Mouse (Mus musculus): ENCODE data around the gene Jarid2. TPM values are rescaled to one million over a fixed set of nuclear protein-coding genes. Genes with fewer than 3 reads are reported as not detected.
A peak's percentile ranks its signal among the peaks of the same experiment; 100 is the strongest.

Jarid2 gene
- polyA plus RNA-seq, 1 experiment from 2014 or later, result 26.5 TPM

- WGBS, result 0% methylated on average over 7 of the region's 7 CpGs
- H3K27me3 ChIP-seq (ENCODE audit: control insufficient read depth, insufficient read depth, low read length), result no peaks in the 10 kb centered on the region
- H3K9ac ChIP-seq (replicated peaks; ENCODE audit: low read depth, low read length), result peak overlapping the region; percentile 77
- H3K27ac ChIP-seq (ENCODE audit: low read length), result peak overlapping the region; percentile 85; the same call in 1 of the 2 replicates
- no peak for ATAC-seq (ENCODE audit: insufficient number of reproducible peaks, insufficient read depth, low FRiP score, low read depth)
- peaks cover 21% of the 10 kb centered on the region for H3K4me1 ChIP-seq (ENCODE audit: control insufficient read depth, insufficient read depth, low read length)
- H3K9me3 ChIP-seq (ENCODE audit: control insufficient read depth, low read depth, low read length), result no peaks in the 10 kb centered on the region
- peak overlapping the region; percentile 70 for H3K4me3 ChIP-seq (ENCODE audit: low read depth, low read length)
- peak overlapping the region; percentile 85 for H3K4me2 ChIP-seq (replicated peaks; ENCODE audit: low read depth, low read length)
- no peaks in the 10 kb centered on the region for H3K36me3 ChIP-seq (ENCODE audit: control insufficient read depth, insufficient read depth, low read length)
These were observed 3.2 kb downstream of the Jarid2 start for GRCm38 (mm10) chr13:44732442-44732974.

DNA sequence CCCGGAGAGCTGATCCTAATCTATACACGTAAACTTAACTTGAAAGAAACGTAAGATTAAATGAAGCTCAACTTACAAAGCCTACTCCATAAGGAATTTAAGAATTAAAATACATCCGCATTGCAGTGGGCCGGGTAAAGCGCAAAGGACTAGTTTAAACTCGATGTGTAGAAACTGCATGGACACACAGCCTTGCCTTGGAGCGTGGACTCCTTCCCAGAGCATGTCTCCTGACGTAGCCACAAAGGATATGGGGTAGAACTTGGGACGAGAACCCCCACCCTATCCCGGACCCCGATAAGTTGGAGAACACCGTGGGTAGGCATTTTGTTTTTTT lies 3.7 kb downstream of the Jarid2 start:
- peak overlapping the region; percentile 85 for H3K4me2 ChIP-seq (replicated peaks; ENCODE audit: low read depth, low read length)
- peaks cover 21% of the 10 kb centered on the region for H3K4me1 ChIP-seq (ENCODE audit: control insufficient read depth, insufficient read depth, low read length)
- under 1% methylated on average over 13 of the region's 13 CpGs for WGBS
- no peaks in the 10 kb centered on the region for H3K36me3 ChIP-seq (ENCODE audit: control insufficient read depth, insufficient read depth, low read length)
- no peak for ATAC-seq (ENCODE audit: insufficient number of reproducible peaks, insufficient read depth, low FRiP score, low read depth)
- peak overlapping the region; percentile 77 for H3K9ac ChIP-seq (replicated peaks; ENCODE audit: low read depth, low read length)
- H3K4me3 ChIP-seq (ENCODE audit: low read depth, low read length), result peak overlapping the region; percentile 70
- no peaks in the 10 kb centered on the region for H3K9me3 ChIP-seq (ENCODE audit: control insufficient read depth, low read depth, low read length)
- H3K27ac ChIP-seq (ENCODE audit: low read length), result peak overlapping the region; percentile 85
- H3K27me3 ChIP-seq (ENCODE audit: control insufficient read depth, insufficient read depth, low read length), result no peaks in the 10 kb centered on the region

DNA sequence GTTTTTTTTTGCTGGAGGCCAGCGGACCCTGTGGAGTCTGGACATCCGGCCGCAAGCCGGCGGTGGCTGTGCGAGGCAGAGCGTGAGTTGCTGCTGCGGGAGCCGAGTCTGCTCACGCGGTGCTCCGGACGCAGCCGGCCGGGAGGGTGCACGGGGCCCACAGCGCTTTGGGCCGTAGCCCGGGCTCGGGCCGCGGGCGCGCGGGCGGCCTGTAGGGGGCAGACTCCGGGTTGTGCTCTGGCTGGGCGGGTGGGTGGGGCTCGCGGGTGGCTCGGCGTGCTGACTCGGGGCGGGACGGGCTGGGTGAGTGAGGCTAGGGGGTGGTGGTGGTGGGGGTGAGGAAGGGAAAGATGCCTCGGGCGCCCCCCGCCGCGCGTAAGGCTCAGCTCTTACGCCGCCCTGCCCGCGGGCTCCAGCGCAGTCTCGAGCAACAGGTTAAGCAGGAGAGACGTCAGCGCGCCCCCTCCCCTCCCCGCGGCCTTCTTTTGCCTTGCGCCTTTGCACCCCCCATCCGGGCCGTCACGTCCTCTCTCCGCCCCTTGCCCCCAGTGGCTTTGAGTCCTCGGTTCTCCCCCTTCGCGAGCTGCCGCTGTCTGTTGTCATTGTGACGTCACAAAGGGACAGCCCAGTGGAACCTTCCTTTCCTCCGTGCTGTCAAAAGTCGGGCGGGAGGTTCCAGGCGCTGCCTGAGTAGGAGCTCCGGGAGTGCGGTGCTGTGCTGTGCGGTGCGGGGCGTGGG lies 4.3 kb downstream of the Jarid2 start:
- H3K4me3 ChIP-seq (ENCODE audit: low read depth, low read length), result peak overlapping the region; percentile 70

GRCm38 (mm10) chr13:44734441-44734840 lies 5.2 kb downstream of the Jarid2 start:
- Histone ChIP-seq H3K4me3 (ENCODE audit: low read depth, low read length) (peak overlapping the region; percentile 70), H3K4me2 (replicated peaks; ENCODE audit: low read depth, low read length) (peak overlapping the region; percentile 85), H3K9ac (replicated peaks; ENCODE audit: low read depth, low read length) (no peak overlapping the region), H3K36me3 (ENCODE audit: control insufficient read depth, insufficient read depth, low read length) (no peaks in the 10 kb centered on the region), H3K4me1 (ENCODE audit: control insufficient read depth, insufficient read depth, low read length) (peaks cover 21% of the 10 kb centered on the region), H3K27ac (ENCODE audit: low read length) (no peak overlapping the region), H3K27me3 (ENCODE audit: control insufficient read depth, insufficient read depth, low read length) (no peaks in the 10 kb centered on the region), H3K9me3 (ENCODE audit: control insufficient read depth, low read depth, low read length) (no peaks in the 10 kb centered on the region)
- 65% methylated on average over 5 of the region's 5 CpGs for WGBS
- no peak for ATAC-seq (ENCODE audit: insufficient number of reproducible peaks, insufficient read depth, low FRiP score, low read depth)

More for the DNA sequence above, 4.3 kb downstream of the Jarid2 start:
- Histone ChIP-seq H3K4me2 (replicated peaks; ENCODE audit: low read depth, low read length) (peak overlapping the region; percentile 85), H3K9ac (replicated peaks; ENCODE audit: low read depth, low read length) (peak overlapping the region; percentile 77), H3K27me3 (ENCODE audit: control insufficient read depth, insufficient read depth, low read length) (no peaks in the 10 kb centered on the region), H3K36me3 (ENCODE audit: control insufficient read depth, insufficient read depth, low read length) (no peaks in the 10 kb centered on the region), H3K27ac (ENCODE audit: low read length) (peak overlapping the region; percentile 85), H3K9me3 (ENCODE audit: control insufficient read depth, low read depth, low read length) (no peaks in the 10 kb centered on the region), H3K4me1 (ENCODE audit: control insufficient read depth, insufficient read depth, low read length) (peaks cover 21% of the 10 kb centered on the region)
- peak; percentile 35 for ATAC-seq (ENCODE audit: insufficient number of reproducible peaks, insufficient read depth, low FRiP score, low read depth)
- 1% methylated on average over 58 of the region's 71 CpGs for WGBS

DNA sequence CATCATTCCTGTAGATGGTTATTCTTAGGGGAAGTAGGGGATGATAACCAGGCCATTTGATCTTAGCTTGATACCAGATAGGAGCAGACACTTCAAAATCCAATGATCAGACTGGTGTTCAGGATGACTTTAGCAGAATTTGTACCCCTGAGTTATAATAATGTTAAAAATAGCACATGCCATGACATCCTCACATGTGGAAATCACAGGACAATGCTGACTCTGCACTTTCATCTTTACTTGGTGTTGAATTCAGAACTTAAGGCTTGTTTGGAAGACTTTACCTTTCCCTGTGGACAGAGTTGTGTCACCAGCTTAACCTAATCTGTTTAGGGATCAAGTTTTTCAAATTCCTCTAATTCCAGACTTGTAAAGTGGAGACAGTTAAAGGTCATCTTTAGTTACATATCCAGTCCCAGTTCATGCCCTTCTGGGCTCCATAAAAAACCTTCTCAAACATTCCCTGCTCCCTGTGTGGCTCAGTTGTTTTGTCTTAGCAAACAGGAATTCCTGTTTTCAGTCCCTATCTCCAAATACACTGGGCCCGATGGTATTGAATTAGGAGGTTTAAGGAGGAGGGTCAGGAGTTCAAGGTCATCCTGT lies 5.9 kb downstream of the Jarid2 start:
- WGBS, result 24% methylated on average over 1 of the region's 1 CpGs
- no peak overlapping the region for H3K4me3 ChIP-seq (ENCODE audit: low read depth, low read length)
- no peaks in the 10 kb centered on the region for H3K36me3 ChIP-seq (ENCODE audit: control insufficient read depth, insufficient read depth, low read length)
- ATAC-seq (ENCODE audit: insufficient number of reproducible peaks, insufficient read depth, low FRiP score, low read depth), result no peak
- H3K4me2 ChIP-seq (replicated peaks; ENCODE audit: low read depth, low read length), result peak overlapping the region; percentile 85; the same call in 1 of the 2 replicates
- H3K9me3 ChIP-seq (ENCODE audit: control insufficient read depth, low read depth, low read length), result no peaks in the 10 kb centered on the region
- no peak overlapping the region for H3K9ac ChIP-seq (replicated peaks; ENCODE audit: low read depth, low read length)
- no peaks in the 10 kb centered on the region for H3K27me3 ChIP-seq (ENCODE audit: control insufficient read depth, insufficient read depth, low read length)
- H3K4me1 ChIP-seq (ENCODE audit: control insufficient read depth, insufficient read depth, low read length), result peaks cover 21% of the 10 kb centered on the region
- H3K27ac ChIP-seq (ENCODE audit: low read length), result no peak overlapping the region

DNA sequence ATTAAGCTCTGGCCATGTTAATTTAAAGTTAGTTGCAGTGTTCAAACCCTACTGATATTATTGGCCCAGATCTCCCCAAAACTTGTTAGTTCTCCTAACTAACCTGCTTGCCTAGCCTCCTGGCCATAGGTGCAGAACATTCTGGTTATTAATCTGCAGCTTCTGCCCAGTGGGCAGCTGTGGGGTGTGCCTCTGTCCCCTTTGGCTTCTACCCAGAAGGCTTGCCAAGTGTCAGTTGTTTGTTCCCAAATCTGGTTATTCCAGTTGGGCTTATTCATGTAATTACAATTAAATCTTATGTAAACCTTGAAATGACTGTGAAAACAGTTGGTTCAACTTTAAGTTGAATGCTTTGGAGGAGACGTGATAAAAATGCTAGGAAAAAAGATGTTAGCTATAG lies 8.0 kb downstream of the Jarid2 start:
- 0 out of 2 replicates have a peak overlapping the region, but pooled peaks have one; percentile 15 for H3K27ac ChIP-seq (ENCODE audit: low read length)
- H3K36me3 ChIP-seq (ENCODE audit: control insufficient read depth, insufficient read depth, low read length), result no peaks in the 10 kb centered on the region
- H3K9ac ChIP-seq (replicated peaks; ENCODE audit: low read depth, low read length), result no peak overlapping the region
- no peak overlapping the region for H3K4me3 ChIP-seq (ENCODE audit: low read depth, low read length)
- H3K4me2 ChIP-seq (replicated peaks; ENCODE audit: low read depth, low read length), result no peak overlapping the region
- no peaks in the 10 kb centered on the region for H3K9me3 ChIP-seq (ENCODE audit: control insufficient read depth, low read depth, low read length)
- peaks cover 21% of the 10 kb centered on the region for H3K4me1 ChIP-seq (ENCODE audit: control insufficient read depth, insufficient read depth, low read length)
- 69% methylated on average over 1 of the region's 1 CpGs for WGBS
- ATAC-seq (ENCODE audit: insufficient number of reproducible peaks, insufficient read depth, low FRiP score, low read depth), result no peak
- H3K27me3 ChIP-seq (ENCODE audit: control insufficient read depth, insufficient read depth, low read length), result no peaks in the 10 kb centered on the region

DNA sequence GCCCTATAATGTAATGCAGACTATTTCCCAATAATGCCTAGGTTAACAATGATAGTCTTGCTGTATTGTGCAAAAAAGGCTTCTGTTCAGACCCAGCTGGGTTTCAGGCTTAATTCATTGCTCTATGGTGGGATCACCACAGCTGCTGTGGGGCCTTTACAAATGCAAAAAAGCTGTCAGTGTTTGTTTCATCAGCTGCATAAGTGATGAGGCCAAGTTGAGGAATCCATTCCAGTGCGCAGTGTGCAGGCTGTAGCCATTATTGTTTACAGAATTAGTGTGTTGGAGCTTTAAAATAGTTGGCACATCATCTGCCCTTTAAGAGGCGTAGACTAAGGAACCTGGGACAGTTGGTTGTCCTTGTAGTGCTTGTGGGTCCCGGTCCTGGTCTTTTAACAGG lies 22.5 kb downstream of the Jarid2 start:
- ATAC-seq (ENCODE audit: insufficient number of reproducible peaks, insufficient read depth, low FRiP score, low read depth), result no peak
- Histone ChIP-seq H3K9ac (replicated peaks; ENCODE audit: low read depth, low read length) (no peak overlapping the region), H3K4me2 (replicated peaks; ENCODE audit: low read depth, low read length) (no peak overlapping the region), H3K36me3 (ENCODE audit: control insufficient read depth, insufficient read depth, low read length) (no peaks in the 10 kb centered on the region), H3K27me3 (ENCODE audit: control insufficient read depth, insufficient read depth, low read length) (no peaks in the 10 kb centered on the region), H3K27ac (ENCODE audit: low read length) (no peak overlapping the region), H3K4me3 (ENCODE audit: low read depth, low read length) (no peak overlapping the region), H3K9me3 (ENCODE audit: control insufficient read depth, low read depth, low read length) (no peaks in the 10 kb centered on the region), H3K4me1 (ENCODE audit: control insufficient read depth, insufficient read depth, low read length) (0 out of 2 replicates have a peak, but pooled peaks cover 24% of the 10 kb centered on the region)
- 67% methylated on average over 3 of the region's 3 CpGs for WGBS

DNA sequence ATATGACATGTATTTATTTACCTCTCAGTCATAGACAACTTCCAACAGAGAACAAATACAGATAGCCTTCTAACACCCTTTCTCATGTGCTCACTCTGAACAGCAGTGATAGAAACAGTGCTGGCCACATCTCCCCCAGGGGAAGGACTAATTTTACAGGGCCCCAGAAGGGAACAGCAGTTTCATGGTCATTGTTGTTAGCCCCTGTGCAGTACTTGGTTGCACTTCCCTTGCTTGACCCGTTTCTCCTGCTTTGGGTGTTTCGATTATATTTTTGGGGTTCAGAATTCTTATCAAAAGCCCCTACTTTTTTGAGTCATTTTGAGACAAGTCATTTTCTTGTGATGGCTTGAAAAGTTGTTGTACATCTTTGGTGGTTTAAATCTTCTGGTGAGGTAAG lies 23.9 kb downstream of the Jarid2 start:
- Histone ChIP-seq H3K9ac (replicated peaks; ENCODE audit: low read depth, low read length) (no peak overlapping the region), H3K27me3 (ENCODE audit: control insufficient read depth, insufficient read depth, low read length) (no peaks in the 10 kb centered on the region), H3K4me2 (replicated peaks; ENCODE audit: low read depth, low read length) (no peak overlapping the region), H3K9me3 (ENCODE audit: control insufficient read depth, low read depth, low read length) (no peaks in the 10 kb centered on the region), H3K27ac (ENCODE audit: low read length) (no peak overlapping the region), H3K36me3 (ENCODE audit: control insufficient read depth, insufficient read depth, low read length) (no peaks in the 10 kb centered on the region), H3K4me1 (ENCODE audit: control insufficient read depth, insufficient read depth, low read length) (0 out of 2 replicates have a peak, but pooled peaks cover 14% of the 10 kb centered on the region), H3K4me3 (ENCODE audit: low read depth, low read length) (no peak overlapping the region)
- WGBS, result 97% methylated on average over 2 of the region's 2 CpGs
- no peak for ATAC-seq (ENCODE audit: insufficient number of reproducible peaks, insufficient read depth, low FRiP score, low read depth)
